Mouse (Mus musculus): ENCODE data around the gene Rnf19b. TPM values are rescaled to one million over a fixed set of nuclear protein-coding genes. Genes with fewer than 3 reads are reported as not detected.

Gene Rnf19b
- polyA plus RNA-seq, 1 experiment from 2014 or later = 8.1 TPM

DNA sequence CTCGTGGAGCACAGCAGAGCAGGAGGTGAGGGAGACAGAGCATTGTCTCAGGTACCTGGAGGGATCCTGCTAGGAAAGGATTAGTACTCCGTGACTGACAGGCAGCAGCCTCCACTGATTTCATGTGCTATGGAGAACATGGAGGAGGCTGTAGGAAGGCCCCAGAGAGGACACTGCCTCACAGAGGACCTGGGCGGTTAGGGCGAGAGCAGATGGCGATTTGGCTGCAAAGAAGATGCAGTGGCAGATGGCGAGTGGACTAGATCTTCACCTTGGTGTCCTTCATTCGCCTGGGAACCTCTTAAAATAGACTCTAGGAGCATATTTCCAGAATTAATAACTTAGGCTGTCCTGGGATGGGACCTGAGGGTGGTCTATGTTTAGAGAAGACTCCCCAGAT is 23.0 kb downstream of the Rnf19b start:
- Histone ChIP-seq H3K4me3 (no peak overlapping the region), H3K4me1 (replicated peaks) (no peaks in the 10 kb centered on the region), H3K9me3 (replicated peaks) (peaks cover 14% of the 10 kb centered on the region), H3K9ac (no peak overlapping the region), H3K27me3 (replicated peaks) (no peaks in the 10 kb centered on the region), H3K36me3 (peaks cover 66% of the 10 kb centered on the region), H3K27ac (ENCODE audit: poor library complexity, severe bottlenecking) (no peak overlapping the region), H3K4me2 (no peak overlapping the region)
- no peak for ATAC-seq (ENCODE audit: insufficient number of reproducible peaks, low FRiP score)
- WGBS = 85% methylated on average over 7 of the region's 7 CpGs

DNA sequence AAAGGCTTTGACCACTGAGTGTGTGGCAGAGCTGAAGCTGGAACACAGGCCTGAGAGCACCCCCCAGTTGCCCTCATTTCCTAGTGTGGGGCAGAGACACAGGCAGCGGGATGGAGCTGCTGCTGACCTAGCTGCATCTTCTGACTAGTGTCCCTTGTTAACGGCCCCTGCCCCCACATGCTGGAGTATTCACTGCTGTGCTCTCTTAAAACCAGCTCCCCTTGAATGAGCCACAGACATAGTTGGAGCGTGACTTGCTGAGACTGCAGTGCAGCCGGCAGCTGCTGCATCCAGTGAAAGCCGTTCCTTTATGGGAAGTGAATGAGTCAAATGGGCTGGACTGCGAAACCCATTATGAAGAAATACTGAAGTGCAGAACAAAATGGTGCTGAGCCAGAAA is 23.4 kb downstream of the Rnf19b start:
- Histone ChIP-seq H3K27me3 (replicated peaks) (0 out of 2 replicates have a peak, but pooled peaks cover 3% of the 10 kb centered on the region), H3K4me1 (replicated peaks) (no peaks in the 10 kb centered on the region), H3K9ac (no peak overlapping the region), H3K4me3 (no peak overlapping the region), H3K9me3 (replicated peaks) (peaks cover 14% of the 10 kb centered on the region), H3K36me3 (peaks cover 61% of the 10 kb centered on the region), H3K4me2 (no peak overlapping the region), H3K27ac (ENCODE audit: poor library complexity, severe bottlenecking) (no peak overlapping the region)
- WGBS = 87% methylated on average over 6 of the region's 6 CpGs
- ATAC-seq (ENCODE audit: insufficient number of reproducible peaks, low FRiP score) = no peak

DNA sequence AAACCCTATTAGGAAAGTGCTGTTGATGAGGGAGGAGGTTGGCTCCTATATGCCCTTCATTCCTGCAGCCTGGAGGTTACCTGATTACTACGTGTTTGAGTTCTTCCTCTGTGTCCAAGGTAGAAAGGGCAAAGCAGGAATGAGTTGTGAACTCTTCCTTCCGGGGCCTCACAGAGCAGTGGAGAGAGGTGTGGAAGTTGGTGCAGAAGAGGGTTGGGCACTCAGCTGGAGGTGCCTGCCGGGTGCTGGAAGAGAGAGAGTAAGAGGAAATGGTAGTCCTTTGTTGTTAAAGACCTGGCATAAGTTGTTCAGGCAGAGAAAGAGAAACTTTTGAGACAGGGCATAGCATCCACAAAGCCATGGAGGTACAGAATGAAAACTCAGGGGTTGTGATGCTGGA is 23.9 kb downstream of the Rnf19b start:
- H3K4me3 ChIP-seq = no peak overlapping the region
- H3K27me3 ChIP-seq (replicated peaks) = 0 out of 2 replicates have a peak, but pooled peaks cover 7% of the 10 kb centered on the region
- no peaks in the 10 kb centered on the region for H3K4me1 ChIP-seq (replicated peaks)
- 70% methylated on average over 3 of the region's 3 CpGs for WGBS
- ATAC-seq (ENCODE audit: insufficient number of reproducible peaks, low FRiP score) = no peak
- H3K27ac ChIP-seq (ENCODE audit: poor library complexity, severe bottlenecking) = no peak overlapping the region
- H3K36me3 ChIP-seq = peaks cover 57% of the 10 kb centered on the region
- H3K9ac ChIP-seq = no peak overlapping the region
- H3K9me3 ChIP-seq (replicated peaks) = peaks cover 14% of the 10 kb centered on the region
- no peak overlapping the region for H3K4me2 ChIP-seq

DNA sequence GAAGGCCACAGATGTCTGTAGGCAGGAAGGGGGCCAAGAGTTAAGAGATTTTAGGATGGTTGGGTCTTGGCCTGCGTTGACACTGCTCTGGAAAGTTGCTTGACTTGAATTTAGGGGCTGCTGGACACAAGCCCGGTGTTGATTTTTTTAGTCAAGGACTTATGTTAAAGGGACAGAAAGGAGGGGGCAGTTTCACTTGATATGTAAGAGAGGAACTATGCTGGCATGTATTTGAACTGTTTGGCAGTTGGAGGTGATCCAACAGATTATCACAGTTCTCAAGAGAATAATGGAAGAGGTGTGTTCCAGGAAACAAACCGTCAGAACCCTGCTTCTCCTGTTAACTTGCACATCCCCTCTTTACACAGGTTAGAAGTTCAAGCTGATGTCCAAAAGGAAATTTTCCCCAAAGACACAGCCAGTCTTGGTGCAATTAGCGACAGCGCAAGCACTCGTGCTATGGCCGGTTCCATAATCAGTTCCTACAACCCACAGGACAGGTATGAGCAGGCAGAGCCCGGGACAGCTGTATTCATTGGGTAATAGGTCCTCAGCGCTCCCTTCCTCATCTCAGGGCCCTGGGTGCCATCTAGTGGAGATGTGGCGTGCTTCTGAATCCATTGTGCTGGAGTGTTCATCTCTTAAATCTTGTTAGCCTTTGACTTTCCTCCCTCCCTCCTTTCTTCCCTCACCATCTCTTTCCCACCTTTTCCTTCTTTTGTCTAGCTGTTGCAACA is 24.5 kb downstream of the Rnf19b start:
- Histone ChIP-seq H3K27me3 (replicated peaks) (0 out of 2 replicates have a peak, but pooled peaks cover 8% of the 10 kb centered on the region), H3K27ac (ENCODE audit: poor library complexity, severe bottlenecking) (no peak overlapping the region), H3K9me3 (replicated peaks) (peaks cover 14% of the 10 kb centered on the region), H3K36me3 (peaks cover 51% of the 10 kb centered on the region), H3K9ac (no peak overlapping the region), H3K4me3 (no peak overlapping the region), H3K4me2 (no peak overlapping the region), H3K4me1 (replicated peaks) (no peaks in the 10 kb centered on the region)
- no peak for ATAC-seq (ENCODE audit: insufficient number of reproducible peaks, low FRiP score)
- 55% methylated on average over 10 of the region's 10 CpGs for WGBS

DNA sequence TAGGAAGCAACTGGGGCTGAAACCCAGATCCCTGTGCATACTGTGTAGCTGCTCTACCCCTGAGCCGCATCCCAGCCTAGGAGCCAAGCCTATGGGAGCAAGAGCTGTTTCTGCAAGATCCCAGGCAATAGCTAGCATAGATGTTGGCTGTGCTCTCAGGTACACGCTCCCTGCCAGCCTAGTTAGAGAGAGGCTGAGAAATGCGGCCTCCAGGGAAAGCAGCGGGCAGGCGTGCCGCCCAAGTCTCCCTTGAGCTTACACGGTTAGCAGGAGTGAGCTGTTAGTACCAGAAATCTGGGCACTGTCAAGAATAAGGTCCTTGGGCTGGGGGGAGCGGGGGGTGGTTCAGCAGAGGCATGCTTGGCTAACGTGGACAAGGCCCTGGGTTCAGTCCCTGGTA is 26.8 kb downstream of the Rnf19b start:
- Histone ChIP-seq H3K9ac (no peak overlapping the region), H3K9me3 (replicated peaks) (no peaks in the 10 kb centered on the region), H3K27ac (ENCODE audit: poor library complexity, severe bottlenecking) (no peak overlapping the region), H3K4me3 (no peak overlapping the region), H3K36me3 (peaks cover 29% of the 10 kb centered on the region), H3K27me3 (replicated peaks) (0 out of 2 replicates have a peak, but pooled peaks cover 11% of the 10 kb centered on the region), H3K4me1 (replicated peaks) (no peaks in the 10 kb centered on the region), H3K4me2 (no peak overlapping the region)
- WGBS = 86% methylated on average over 9 of the region's 9 CpGs
- no peak for ATAC-seq (ENCODE audit: insufficient number of reproducible peaks, low FRiP score)

DNA sequence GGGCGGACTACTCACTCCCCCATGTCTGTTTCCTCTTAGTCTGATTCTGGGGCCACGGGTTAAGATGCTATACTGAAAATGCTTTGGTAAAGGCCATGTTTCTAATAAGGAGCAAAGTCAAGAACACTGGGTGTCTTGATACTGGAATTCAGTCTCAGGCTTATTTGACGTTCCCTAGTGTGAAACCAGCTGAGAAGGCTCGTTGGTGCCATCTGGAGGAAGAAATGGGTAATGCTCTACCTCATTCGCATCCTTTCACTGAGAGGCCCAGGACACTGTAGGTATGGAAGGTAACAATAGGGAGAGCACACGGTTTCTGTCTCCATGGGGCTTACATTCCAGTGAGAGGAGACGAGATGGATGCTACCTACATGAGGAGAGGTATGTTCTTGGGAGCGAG is 28.0 kb downstream of the Rnf19b start:
- no peak overlapping the region for H3K9ac ChIP-seq

DNA sequence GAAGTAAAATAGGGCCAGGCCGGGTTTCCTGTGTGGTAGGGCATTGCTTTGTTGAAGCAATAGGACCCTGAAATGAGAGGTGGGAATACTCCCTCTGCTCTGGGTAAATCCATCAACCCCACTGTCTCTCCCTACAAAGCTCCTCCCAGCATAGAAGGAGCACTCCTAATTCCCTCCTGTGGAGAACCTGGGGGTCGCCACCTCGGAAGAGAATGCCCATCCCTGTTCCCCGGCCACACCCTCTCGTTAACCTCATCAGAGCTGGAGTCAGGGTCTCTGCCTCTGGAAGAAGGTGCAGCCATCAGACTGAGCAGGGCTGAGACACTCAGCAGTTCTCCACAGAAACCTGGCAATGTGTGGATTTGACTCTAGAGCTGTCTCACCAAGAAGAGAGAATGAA is 29.8 kb downstream of the Rnf19b start:
- Histone ChIP-seq H3K36me3 (peaks cover 12% of the 10 kb centered on the region), H3K4me3 (no peak overlapping the region), H3K27ac (ENCODE audit: poor library complexity, severe bottlenecking) (no peak overlapping the region), H3K4me2 (no peak overlapping the region), H3K27me3 (replicated peaks) (0 out of 2 replicates have a peak, but pooled peaks cover 11% of the 10 kb centered on the region), H3K9me3 (replicated peaks) (no peaks in the 10 kb centered on the region), H3K9ac (no peak overlapping the region), H3K4me1 (replicated peaks) (no peaks in the 10 kb centered on the region)
- no peak for ATAC-seq (ENCODE audit: insufficient number of reproducible peaks, low FRiP score)
- WGBS = 53% methylated on average over 5 of the region's 5 CpGs

More for the DNA sequence above, 28.0 kb downstream of the Rnf19b start:
- no peak overlapping the region for H3K4me3 ChIP-seq
- no peak overlapping the region for H3K27ac ChIP-seq (ENCODE audit: poor library complexity, severe bottlenecking)
- no peaks in the 10 kb centered on the region for H3K9me3 ChIP-seq (replicated peaks)
- 31% methylated on average over 8 of the region's 8 CpGs for WGBS
- ATAC-seq (ENCODE audit: insufficient number of reproducible peaks, low FRiP score) = no peak
- H3K4me2 ChIP-seq = no peak overlapping the region
- H3K27me3 ChIP-seq (replicated peaks) = 0 out of 2 replicates have a peak, but pooled peaks cover 11% of the 10 kb centered on the region
- H3K36me3 ChIP-seq = peaks cover 18% of the 10 kb centered on the region
- H3K4me1 ChIP-seq (replicated peaks) = no peaks in the 10 kb centered on the region

DNA sequence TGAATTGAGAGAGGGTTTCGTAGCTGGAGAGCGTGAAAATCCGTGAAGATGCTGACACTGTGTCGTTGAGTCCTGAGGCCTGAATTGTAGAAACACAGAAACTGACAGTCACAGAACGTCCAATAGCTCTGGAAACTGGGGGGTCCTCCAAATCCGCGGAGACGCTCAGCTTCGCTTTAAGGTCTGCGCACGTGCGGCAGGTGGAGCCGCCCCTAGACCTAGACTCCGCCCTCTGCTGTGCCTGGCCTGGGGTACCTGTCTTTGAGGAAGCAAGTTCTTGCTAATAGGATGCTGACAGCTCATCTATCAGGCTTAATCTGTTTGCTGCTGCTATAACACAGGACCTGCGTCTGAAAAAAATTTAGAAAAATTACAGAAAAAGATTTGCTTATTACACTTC is 37.2 kb downstream of the Rnf19b start:
- 25% methylated on average over 15 of the region's 15 CpGs for whole genome bisulfite sequencing
- H3K27me3 ChIP-seq (replicated peaks) = peaks cover 35% of the 10 kb centered on the region
- no peaks in the 10 kb centered on the region for H3K4me1 ChIP-seq (replicated peaks)
- H3K4me2 ChIP-seq = no peak overlapping the region
- H3K27ac ChIP-seq (ENCODE audit: poor library complexity, severe bottlenecking) = no peak overlapping the region
- H3K36me3 ChIP-seq = no peaks in the 10 kb centered on the region
- no peak for ATAC-seq (ENCODE audit: insufficient number of reproducible peaks, low FRiP score)
- no peak overlapping the region for H3K9ac ChIP-seq
- no peak overlapping the region for H3K4me3 ChIP-seq
- H3K9me3 ChIP-seq (replicated peaks) = no peaks in the 10 kb centered on the region; the same call in 1 of the 2 replicates

DNA sequence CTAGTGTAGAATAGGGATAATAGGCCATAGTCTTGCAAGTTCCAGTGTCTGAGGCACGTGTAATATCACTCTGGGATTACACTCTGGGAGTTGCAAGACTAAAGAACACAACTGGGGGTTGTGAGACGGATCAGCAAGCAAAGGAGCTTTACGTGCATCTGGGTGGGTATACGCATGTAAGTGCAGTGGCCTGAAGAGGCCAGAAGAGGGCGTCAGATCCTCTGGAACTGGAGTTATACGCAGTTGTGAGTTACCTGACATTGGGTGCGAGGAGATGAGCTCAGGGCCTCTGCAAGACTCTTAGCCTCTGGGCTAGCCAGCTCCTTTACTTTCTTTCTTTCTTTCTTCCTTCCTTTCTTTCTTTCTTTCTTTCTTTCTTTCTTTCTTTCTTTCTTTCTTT is 38.9 kb downstream of the Rnf19b start:
- Histone ChIP-seq H3K36me3 (no peaks in the 10 kb centered on the region), H3K4me2 (no peak overlapping the region), H3K4me1 (replicated peaks) (no peaks in the 10 kb centered on the region), H3K27me3 (replicated peaks) (peaks cover 36% of the 10 kb centered on the region), H3K27ac (ENCODE audit: poor library complexity, severe bottlenecking) (no peak overlapping the region), H3K4me3 (no peak overlapping the region), H3K9me3 (replicated peaks) (no peaks in the 10 kb centered on the region; the same call in 1 of the 2 replicates), H3K9ac (no peak overlapping the region)
- ATAC-seq (ENCODE audit: insufficient number of reproducible peaks, low FRiP score) = no peak
- WGBS = 66% methylated on average over 7 of the region's 7 CpGs

DNA sequence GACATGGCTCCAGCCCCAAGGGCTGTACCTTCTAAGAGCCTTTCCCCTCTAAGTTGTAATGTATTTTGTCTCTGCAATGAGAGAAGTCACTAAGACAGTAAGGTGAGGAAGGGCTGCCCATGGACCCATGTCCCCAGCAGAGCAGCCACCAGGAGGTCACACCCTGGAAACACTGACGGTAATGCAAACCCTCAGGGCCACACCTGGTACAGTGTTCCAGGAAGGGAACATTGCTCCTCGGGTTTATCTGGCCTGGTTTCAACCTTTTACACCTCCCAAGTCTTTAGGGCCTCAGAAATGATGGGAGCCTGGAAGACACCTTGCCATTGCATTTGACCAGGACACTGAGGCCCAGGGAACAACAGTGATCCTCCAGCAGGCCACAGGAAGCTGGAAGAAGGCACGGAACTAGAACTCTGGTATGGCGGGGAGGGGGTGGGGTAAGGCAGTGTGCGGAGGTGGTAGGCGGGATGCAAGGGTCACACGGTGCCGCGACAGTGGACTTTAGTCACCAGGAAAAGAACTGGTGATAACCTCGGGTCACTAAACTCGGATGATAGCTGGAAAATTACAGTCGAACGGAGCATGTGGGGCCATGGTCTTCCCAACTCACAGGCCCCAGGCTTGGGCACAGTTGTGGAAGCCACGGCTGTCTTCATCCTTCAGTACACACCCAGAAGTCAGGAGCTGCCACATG is 44.2 kb downstream of the Rnf19b start:
- Histone ChIP-seq H3K9me3 (replicated peaks) (no peaks in the 10 kb centered on the region), H3K27me3 (replicated peaks) (peaks cover 51% of the 10 kb centered on the region), H3K4me2 (no peak overlapping the region), H3K4me1 (replicated peaks) (peaks cover 6% of the 10 kb centered on the region), H3K9ac (no peak overlapping the region), H3K36me3 (no peaks in the 10 kb centered on the region), H3K27ac (ENCODE audit: poor library complexity, severe bottlenecking) (no peak overlapping the region), H3K4me3 (no peak overlapping the region)
- WGBS = 59% methylated on average over 14 of the region's 14 CpGs
- no peak for ATAC-seq (ENCODE audit: insufficient number of reproducible peaks, low FRiP score)

DNA sequence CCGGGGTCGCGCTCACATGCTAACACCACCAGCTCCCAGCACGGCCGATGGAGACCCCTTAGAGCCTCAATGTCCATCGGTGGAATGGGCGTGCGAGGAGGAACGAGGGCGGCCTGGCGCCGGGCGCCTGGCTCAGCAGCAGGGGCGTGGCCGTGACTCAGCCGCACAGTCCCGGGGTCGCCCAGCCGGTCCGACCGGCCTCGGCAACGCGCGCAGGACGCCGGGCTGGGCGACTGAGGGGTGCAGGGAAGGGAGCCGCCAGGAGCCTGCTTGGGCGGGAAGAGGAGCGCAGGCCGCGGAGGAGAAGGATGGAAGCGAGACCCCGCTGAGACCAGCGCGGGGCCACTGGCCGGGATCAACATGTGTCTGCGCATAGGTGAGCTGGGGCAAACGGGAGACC is 47.3 kb downstream of the Rnf19b start, which contains the start of gene Tmem54:
Gene Tmem54, plus strand, starts transcription at position 193 of the 400 bp plus-strand sequence.
- H3K4me3 ChIP-seq = peak within 1 kb of the TSS; percentile 35
- no peaks in the 10 kb centered on the region for H3K36me3 ChIP-seq
- H3K4me1 ChIP-seq (replicated peaks) = peaks cover 6% of the 10 kb centered on the region
- H3K9ac ChIP-seq = peak within 1 kb of the TSS; percentile 36; the same call in 1 of the 2 replicates
- H3K27me3 ChIP-seq (replicated peaks) = peaks cover 68% of the 10 kb centered on the region
- peak within 1 kb of the TSS; percentile 62 for H3K4me2 ChIP-seq
- H3K27ac ChIP-seq (ENCODE audit: poor library complexity, severe bottlenecking) = no peak within 1 kb of the TSS
- 1% methylated on average over 40 of the region's 40 CpGs for WGBS
- no peaks in the 10 kb centered on the region for H3K9me3 ChIP-seq (replicated peaks)
- no peak for ATAC-seq (ENCODE audit: insufficient number of reproducible peaks, low FRiP score)

Measured in heart, embryonic 12.5 days (tissue).